Mouse (Mus musculus) intestine, postnatal 0 days (tissue): Measurements from ENCODE around the gene Irx1. TPM values are rescaled to one million over a fixed set of nuclear protein-coding genes. Genes with fewer than 3 reads are reported as not detected.

ENCODE experiments used
- ATAC-seq: fragments of 200-750 bp; cut with Nextera tagmentation; 2 replicates; pipeline ENCODE4 v1.8.0; 2017; ENCODE audit warnings: mild to moderate bottlenecking, moderate TSS enrichment, moderate library complexity
- H3K27ac ChIP-seq: fragments of 300-500 bp; sonication (generic); 2 replicates; pipeline ENCODE4 v1.5.1; 2014; ENCODE audit warnings: mild to moderate bottlenecking, low read depth, low read length, moderate library complexity
- H3K27me3 ChIP-seq: fragments of 300-500 bp; sonication (generic); replicated peaks from 2 replicates; pipeline ENCODE4 v1.6.1; 2014; ENCODE audit warnings: low read length, mixed read lengths; ENCODE audit not compliant: control insufficient read depth, insufficient read depth
- H3K36me3 ChIP-seq: fragments of 300-500 bp; sonication (generic); 2 replicates; pipeline ENCODE4 v1.6.1; 2014; ENCODE audit warnings: mild to moderate bottlenecking, moderate library complexity; ENCODE audit not compliant: control insufficient read depth, insufficient read depth
- H3K4me1 ChIP-seq: fragments of 300-500 bp; sonication (generic); replicated peaks from 2 replicates; pipeline ENCODE4 v1.6.1; 2014; ENCODE audit warnings: antibody characterized with exemption, low read length, mixed read lengths; ENCODE audit not compliant: control insufficient read depth, insufficient read depth
- H3K4me2 ChIP-seq: fragments of 300-500 bp; sonication (generic); replicated peaks from 2 replicates; pipeline ENCODE4 v1.6.1; 2014; ENCODE audit warnings: low read depth, mild to moderate bottlenecking, moderate library complexity
- H3K4me3 ChIP-seq: fragments of 300-500 bp; sonication (generic); 2 replicates; pipeline ENCODE4 v1.5.1; 2014; ENCODE audit warnings: low read depth, low read length
- H3K9ac ChIP-seq: fragments of 300-500 bp; sonication (generic); 2 replicates; pipeline ENCODE4 v1.6.1; 2014; ENCODE audit warnings: mild to moderate bottlenecking, low read depth, low read length
- H3K9me3 ChIP-seq: fragments of 300-500 bp; sonication (generic); 2 replicates; pipeline ENCODE4 v1.6.1; 2016; ENCODE audit warnings: mixed run types; ENCODE audit not compliant: control insufficient read depth
- CTCF ChIP-seq: sonication (generic); IDR thresholded peaks from 2 replicates; pipeline ENCODE4 v1.5.1; 2016; ENCODE audit warnings: low read depth, mild to moderate bottlenecking, control low read depth, antibody characterized with exemption, moderate library complexity
- WGBS: fragments of 180-500 bp; shearing (Covaris S2); extraction: QIAGEN DNeasy Blood & Tissue Kit; methylation state at CpG from one replicate; pipeline ENCODE4 v1.1.7; 2014; 5-methylcytosine and 5-hydroxymethylcytosine counted together
- polyA plus RNA-seq: library from polyadenylated mRNA; unstranded; fragments of >200 nt; fragmentation: Nextera tagmentation; extraction: Ambion mirVana; gene quantifications from 2 replicates; pipeline ENCODE4 v1.2.1, GENCODE M21; 2015

The Irx1 gene
- polyA plus RNA-seq, 1 experiment from 2014 or later: not detected

GRCm38 (mm10) chr13:71960277-71960672, 3.2 kb downstream of the Irx1 start:
- no peak for TF ChIP-seq CTCF
- no peaks in the 10 kb centered on the region for H3K36me3 ChIP-seq
- H3K4me1 ChIP-seq: no peaks in the 10 kb centered on the region; the same call in 1 of the 2 replicates
- 12% methylated on average over 9 of the region's 9 CpGs for WGBS
- ATAC-seq: no peak
- H3K4me3 ChIP-seq: no peak overlapping the region
- peaks cover 96% of the 10 kb centered on the region for H3K27me3 ChIP-seq
- no peak overlapping the region for H3K4me2 ChIP-seq
- no peaks in the 10 kb centered on the region for H3K9me3 ChIP-seq
- no peak overlapping the region for H3K27ac ChIP-seq
- no peak overlapping the region for H3K9ac ChIP-seq

GRCm38 (mm10) chr13:71959361-71960276, 3.9 kb downstream of the Irx1 start:
- no peak overlapping the region for H3K4me3 ChIP-seq
- H3K9me3 ChIP-seq: no peaks in the 10 kb centered on the region
- no peak overlapping the region for H3K27ac ChIP-seq
- no peak for ATAC-seq
- no peak overlapping the region for H3K9ac ChIP-seq
- peak; percentile 50 for TF ChIP-seq CTCF
- H3K4me1 ChIP-seq: no peaks in the 10 kb centered on the region; the same call in 1 of the 2 replicates
- H3K4me2 ChIP-seq: no peak overlapping the region
- WGBS: 8% methylated on average over 76 of the region's 76 CpGs
- peaks cover 89% of the 10 kb centered on the region for H3K27me3 ChIP-seq
- no peaks in the 10 kb centered on the region for H3K36me3 ChIP-seq

- Histone ChIP-seq H3K36me3 (no peaks in the 10 kb centered on the region), H3K27me3 (peaks cover 84% of the 10 kb centered on the region), H3K9me3 (no peaks in the 10 kb centered on the region), H3K4me2 (no peak overlapping the region), H3K27ac (no peak overlapping the region), H3K9ac (no peak overlapping the region), H3K4me3 (no peak overlapping the region), H3K4me1 (no peaks in the 10 kb centered on the region; the same call in 1 of the 2 replicates)
- no peak for TF ChIP-seq CTCF
- no peak for ATAC-seq
- 11% methylated on average over 16 of the region's 16 CpGs for WGBS
Observed at GRCm38 (mm10) chr13:71958651-71959050, 4.9 kb downstream of the Irx1 start.

- WGBS: 27% methylated on average over 21 of the region's 21 CpGs
- Histone ChIP-seq H3K36me3 (no peaks in the 10 kb centered on the region), H3K27me3 (peaks cover 76% of the 10 kb centered on the region), H3K9me3 (no peaks in the 10 kb centered on the region), H3K9ac (no peak overlapping the region), H3K4me2 (no peak overlapping the region), H3K4me3 (no peak overlapping the region), H3K27ac (no peak overlapping the region), H3K4me1 (no peaks in the 10 kb centered on the region; the same call in 1 of the 2 replicates)
- no peak for TF ChIP-seq CTCF
- no peak for ATAC-seq
Observed at GRCm38 (mm10) chr13:71957811-71958351, 5.6 kb downstream of the Irx1 start.

DNA sequence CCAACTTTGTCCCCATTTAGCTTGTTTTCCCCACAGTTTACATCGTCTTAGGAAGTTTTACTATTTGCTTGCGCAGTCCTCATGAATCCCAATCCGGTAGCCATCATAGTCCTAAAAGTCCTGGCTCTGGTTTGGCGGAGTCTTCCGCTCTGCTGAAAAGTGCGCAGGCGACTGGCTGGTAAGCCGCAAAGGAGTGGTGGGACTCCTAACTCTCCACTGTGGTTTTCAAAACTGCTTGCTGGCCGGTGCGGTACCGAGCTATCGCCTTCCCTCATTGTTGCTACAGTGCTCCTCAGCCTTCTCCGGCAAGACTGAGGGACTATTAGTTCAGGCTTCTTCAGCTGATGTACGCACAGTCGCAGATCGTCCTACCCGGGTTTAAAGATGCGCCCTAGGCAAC, 6.4 kb downstream of the Irx1 start:
- no peak overlapping the region for H3K4me2 ChIP-seq
- WGBS: 29% methylated on average over 18 of the region's 18 CpGs
- H3K9ac ChIP-seq: no peak overlapping the region
- H3K4me1 ChIP-seq: no peaks in the 10 kb centered on the region
- ATAC-seq: no peak
- no peaks in the 10 kb centered on the region for H3K9me3 ChIP-seq
- no peak overlapping the region for H3K4me3 ChIP-seq
- H3K27me3 ChIP-seq: peaks cover 69% of the 10 kb centered on the region
- no peaks in the 10 kb centered on the region for H3K36me3 ChIP-seq
- no peak overlapping the region for H3K27ac ChIP-seq
- no peak for TF ChIP-seq CTCF

GRCm38 (mm10) chr13:71956481-71956880, 7.0 kb downstream of the Irx1 start:
- no peak overlapping the region for H3K4me2 ChIP-seq
- no peaks in the 10 kb centered on the region for H3K4me1 ChIP-seq
- peak; percentile 74 for TF ChIP-seq CTCF
- H3K9ac ChIP-seq: no peak overlapping the region
- no peak overlapping the region for H3K27ac ChIP-seq
- peaks cover 62% of the 10 kb centered on the region for H3K27me3 ChIP-seq
- no peaks in the 10 kb centered on the region for H3K36me3 ChIP-seq
- WGBS: 11% methylated on average over 9 of the region's 9 CpGs
- ATAC-seq: no peak
- H3K4me3 ChIP-seq: no peak overlapping the region
- H3K9me3 ChIP-seq: no peaks in the 10 kb centered on the region
